Mouse (Mus musculus) spleen, postnatal 14 days (tissue): ENCODE data around the gene B430305J03Rik.

ENCODE experiments used
- DNase-seq, 2 experiments: peaks; one replicate each; pipeline ENCODE4 v3.0.0; 2021 to 2022; ENCODE audit warnings: low spot score in 2 of 2

B430305J03Rik gene

DNA sequence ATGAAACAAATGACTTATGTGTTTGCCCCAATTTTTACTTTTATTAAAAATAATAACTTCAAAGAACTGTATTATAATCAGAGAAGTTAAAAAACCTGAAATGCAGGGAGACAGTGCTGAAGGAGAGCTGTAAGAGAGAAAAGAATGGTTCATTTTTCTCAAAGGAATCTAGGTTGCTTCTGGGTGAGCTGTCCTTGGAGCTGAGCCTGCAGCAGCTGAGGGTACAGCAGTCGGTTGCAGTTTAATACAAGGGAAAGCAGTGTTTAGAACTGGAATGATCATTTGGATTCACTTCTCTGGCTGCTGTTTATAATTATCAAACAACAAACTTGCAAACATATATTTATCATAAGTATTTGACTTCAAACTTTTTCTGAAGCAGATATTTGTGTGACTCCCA is 16.3 kb downstream of the B430305J03Rik start:
- no peak for DNase-seq

DNA sequence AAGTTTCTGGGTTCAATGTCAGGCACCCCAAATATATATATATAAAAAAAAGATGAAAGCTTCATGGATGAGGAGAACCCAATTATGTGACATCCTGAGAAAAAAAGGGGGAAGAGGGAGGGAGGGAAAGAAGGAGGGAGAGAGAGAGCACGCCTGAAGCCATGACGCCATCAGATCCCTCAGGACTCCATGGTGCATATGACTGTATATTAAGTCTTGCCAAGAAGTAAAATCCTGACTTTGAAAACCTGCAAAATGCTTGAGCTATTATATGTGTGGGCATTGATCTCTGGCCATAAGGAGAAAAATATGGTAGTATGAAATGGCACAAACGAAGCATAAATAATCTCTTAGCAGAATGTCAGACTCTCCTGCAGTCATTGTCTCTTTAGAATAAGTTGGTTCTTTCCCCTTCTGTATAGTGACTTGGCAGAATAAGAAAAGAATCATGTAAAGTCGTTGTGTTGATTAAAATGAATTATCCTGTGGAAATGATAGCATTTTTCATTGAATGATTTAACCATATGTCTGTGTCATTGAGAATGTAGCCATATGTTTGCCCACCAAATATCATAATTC is 17.6 kb downstream of the B430305J03Rik start:
- no peak for DNase-seq

DNA sequence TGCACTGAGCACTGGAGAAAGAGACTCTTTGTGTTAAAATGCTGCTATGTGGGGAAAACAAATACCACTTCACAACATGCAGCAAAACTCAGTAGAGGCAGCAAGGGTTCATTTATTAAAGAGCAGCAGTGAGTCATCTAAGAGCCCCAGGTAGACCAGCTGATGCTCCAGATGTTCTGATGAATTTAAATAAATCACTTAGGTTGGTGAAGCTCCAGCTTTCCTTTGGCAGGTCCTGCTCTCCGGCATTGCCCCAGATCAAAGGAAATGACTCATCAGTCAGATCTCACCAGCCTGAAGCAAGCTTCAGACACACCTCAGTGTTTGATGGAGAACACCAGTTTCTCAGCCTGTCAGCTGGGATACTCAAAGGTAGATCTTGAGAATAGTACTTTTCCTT is 20.1 kb downstream of the B430305J03Rik start:
- DNase-seq, result no peak

DNA sequence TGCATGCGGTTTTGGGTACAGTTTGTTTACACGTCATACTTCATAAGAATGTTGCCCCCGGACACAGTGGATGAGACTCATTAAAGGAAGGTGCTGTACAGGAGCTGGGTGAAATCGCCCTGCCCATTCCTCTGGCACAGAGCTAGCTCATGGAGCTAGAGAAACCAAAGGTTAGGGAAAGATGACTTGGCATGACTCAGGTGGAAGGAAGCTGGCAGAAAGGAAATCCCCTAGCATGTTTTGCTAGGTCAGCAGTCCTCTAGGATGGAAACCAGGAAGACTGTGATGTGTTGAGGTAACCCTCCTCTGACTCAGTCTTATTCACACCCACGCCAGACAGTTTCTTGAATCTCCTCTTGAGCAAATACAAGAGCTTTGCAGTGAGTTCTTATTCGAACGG is 21.7 kb downstream of the B430305J03Rik start:
- DNase-seq, result no peak

DNA sequence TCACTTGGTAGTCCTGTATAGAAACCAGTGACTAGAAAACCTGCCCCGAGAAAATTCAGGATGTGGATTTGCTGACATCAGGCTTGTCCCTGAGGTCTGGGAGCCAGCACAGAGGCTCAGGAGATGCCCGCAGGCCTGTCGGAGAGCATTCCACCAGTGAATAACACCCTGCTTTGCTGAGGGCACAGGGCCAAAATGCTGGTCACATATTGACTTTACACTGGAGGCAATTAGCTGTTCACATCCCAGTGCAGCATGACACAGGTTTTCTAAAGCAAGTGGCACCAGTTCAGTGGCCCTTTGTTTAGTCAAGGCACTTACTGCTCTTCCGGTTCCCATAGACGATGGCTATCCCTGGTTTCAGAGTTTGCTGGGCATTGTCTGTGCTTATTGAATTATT is 25.4 kb downstream of the B430305J03Rik start:
- DNase-seq, result no peak

DNA sequence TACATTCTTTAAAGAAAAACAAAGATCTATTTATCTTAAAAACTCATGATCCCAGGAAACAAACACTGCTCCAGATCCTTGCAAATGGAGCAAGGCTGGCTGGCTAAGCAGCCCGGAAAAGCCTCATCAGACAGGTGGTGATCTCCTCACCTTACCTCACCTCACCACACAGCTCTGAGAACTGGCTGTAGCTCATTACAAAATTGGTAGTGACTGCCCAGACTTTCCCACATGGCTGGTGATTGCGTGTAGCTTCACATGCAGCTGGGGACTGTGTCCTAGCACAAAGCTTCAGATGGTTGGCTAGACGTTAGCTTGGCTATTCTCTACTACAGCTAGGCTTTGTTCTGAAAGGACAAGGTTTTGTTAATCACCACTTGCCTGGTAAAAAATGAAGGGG is 28.5 kb downstream of the B430305J03Rik start:
- no peak for DNase-seq

DNA sequence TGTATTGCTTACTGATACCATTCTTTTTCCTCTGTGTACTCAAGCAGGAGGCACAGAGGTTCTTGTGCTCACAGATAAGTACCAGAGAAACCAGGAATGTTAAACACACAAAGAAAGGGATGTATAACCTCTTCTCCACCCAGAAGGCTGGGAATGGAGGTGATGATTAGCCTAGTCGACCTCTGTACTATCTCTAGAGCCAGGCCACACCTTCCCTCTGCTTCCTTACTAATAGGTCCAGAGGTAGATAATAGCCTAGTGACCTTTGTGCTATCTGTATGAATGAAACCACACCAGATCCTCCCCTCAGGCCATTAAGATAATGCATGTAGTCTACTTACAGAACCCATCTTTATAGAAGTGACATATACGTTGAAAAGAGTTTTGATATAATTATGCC is 29.5 kb downstream of the B430305J03Rik start:
- no peak for DNase-seq

DNA sequence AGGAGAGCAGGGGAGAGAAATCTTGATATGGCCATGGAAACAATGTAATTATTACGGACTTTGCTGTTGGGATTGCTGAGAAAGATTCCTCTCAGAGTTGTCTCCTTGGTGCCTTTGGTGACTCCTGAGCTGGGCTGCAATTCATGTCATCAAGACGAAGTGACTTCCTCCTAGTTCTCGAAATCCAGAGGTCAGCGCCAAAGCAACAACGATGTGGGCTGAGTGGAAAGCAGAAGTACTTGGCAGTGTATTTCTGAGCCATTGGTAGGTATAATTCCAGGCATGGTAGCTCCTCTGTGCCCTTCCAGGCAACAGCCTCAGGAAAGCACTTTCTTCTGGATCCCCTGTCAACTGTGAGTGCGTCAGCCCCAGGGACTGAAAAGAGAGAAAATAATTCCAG is 44.1 kb downstream of the B430305J03Rik start:
- DNase-seq, result no peak

DNA sequence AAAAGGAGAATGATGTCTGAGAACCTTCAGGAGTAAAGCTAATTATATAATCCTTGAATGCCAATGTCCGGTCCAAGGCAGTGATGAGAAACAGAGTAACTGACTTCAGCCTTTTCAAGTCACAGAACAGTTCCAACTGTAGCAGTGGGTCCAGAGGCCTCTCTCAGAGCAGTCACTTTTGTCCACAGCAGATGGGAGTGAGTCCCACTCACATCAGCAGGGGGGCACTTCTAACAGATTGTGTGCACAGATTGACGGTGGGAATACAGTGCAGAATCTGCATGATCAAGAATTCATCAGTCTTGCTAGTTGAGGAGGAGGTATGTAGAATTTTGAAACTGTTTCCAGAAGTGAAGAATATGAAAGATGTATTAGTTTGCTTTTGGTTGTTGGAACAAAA is 45.7 kb downstream of the B430305J03Rik start:
- DNase-seq, result no peak

DNA sequence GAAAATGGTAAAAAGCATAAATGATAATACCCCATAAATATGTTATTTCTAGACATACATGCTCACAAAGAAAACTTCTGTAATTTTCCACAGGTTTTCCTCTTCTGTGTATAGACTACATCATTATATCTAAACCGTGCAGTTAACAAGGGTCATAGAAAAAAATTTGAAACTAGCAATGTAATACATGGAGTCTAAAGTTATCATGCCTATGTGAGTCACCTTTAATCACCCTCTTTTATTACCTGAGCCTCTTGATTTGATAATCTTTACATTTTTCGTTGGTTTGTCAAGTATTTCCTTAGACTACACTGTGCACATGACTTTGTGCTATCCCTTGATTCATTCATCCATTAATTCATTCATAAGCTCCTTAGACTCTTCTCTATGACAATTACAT is 50.7 kb downstream of the B430305J03Rik start:
- DNase-seq, result no peak
